Mouse (Mus musculus): ENCODE measurements at regions not wholly inside any gene's neighbourhood (a gene's known extent, or its start where the extent isn't known, plus 50 kb on each side); places are given as distances from the start of the nearest gene placed in this dataset.

DNA sequence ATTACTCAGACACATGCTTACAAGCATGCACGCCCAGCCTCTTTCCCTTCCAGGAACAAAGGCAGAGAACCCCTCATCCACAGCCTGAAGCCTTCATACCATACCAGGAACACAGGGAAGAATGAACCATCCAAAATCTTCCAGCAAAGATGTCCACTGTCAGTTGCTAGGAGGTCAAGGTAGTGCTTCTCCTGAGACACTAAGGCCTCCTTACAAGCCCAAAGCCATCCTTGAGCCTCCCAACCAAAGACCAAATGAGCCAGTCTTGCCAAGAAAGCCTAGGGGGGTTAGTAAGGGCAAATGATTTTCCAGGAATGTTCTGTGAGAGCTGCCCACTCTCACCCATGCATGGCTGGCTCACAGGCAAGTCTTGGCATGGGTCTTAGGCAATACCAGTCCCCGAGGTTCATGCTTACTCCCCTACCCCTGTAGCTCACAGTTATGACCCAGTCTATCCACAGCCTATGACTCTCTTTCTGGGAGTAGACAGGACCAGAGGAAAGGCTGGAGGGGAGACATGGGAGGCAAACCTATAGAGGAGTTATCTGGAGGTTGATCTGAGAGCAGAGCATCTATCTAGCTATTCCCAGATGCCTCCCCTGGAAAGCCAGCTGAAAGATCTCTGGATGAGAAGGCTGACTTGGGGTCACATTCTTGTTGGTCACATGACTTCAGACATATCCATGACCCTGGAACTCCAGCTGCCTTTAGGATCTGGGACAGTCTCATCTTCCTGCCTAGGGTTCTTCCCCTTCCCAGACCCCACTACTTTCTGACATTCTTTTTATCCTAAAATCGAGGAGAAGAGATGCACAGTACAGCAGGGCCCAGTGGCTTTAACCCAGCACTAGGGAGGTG is 112.4 kb downstream of the Zfp36l2 start:
- in situ Hi-C loops (cut with MboI; ENCODE audit: low sequenced_read_pairs): no loop called here

GRCm38 (mm10) chr17:84074000-84074782 is 113.6 kb downstream of the Zfp36l2 start:
- in situ Hi-C loops (cut with MboI; ENCODE audit: low sequenced_read_pairs): no loop called here

DNA sequence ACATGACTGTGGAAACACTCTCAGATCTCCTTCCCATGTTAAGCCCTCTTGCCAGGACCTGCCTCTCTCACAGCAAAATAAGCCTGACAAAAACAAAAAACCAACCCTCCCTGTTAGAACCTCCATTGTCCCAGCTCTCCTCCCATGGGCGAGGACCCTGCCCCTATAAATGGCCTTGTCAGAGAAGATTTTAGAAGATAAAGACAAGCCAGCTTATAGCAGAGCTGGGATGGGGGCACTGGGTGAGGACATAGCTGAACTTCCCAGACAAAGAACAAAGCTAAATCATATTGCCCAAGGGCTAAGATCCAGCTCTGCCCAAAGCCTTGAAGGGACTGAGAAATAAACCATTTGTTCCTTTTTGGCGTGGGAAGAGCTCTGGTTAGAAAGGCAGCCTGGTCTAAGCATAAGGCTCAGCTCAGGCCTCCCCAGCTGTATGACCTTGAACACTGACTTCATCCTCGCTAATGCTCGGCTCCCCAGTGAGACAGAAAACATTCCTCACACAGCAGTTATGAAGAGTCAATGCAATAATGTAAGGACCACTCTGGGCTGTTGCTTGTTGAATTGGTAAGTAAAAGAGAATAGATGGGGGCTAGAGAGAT is 115.2 kb downstream of the Zfp36l2 start:
- in situ Hi-C loops (cut with MboI; ENCODE audit: low sequenced_read_pairs): no loop called here

- in situ Hi-C loops (cut with MboI; ENCODE audit: low sequenced_read_pairs): no loop called here
Measured at GRCm38 (mm10) chr17:84071855-84072254, 115.9 kb downstream of the Zfp36l2 start.

DNA sequence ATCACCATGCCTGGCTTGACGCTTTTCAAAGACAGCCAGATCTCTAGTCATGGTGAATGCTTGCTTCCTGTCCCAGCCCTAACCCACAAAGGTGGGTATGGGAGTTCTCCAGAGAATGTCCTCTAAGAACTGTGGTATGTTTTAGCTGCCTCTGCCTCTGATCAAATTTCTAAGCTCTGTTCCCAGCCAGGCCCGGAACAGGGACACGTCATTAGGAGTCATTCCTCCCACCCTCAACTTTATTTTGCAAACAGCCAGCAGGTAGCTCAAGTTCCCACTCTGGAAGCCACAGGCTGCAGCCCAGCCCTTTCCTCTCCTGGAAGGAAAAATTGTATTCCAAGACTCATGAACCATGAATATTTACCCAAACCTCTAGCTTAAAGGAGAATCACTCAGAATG is 117.2 kb downstream of the Zfp36l2 start:
- in situ Hi-C loops (cut with MboI; ENCODE audit: low sequenced_read_pairs): no loop called here

DNA sequence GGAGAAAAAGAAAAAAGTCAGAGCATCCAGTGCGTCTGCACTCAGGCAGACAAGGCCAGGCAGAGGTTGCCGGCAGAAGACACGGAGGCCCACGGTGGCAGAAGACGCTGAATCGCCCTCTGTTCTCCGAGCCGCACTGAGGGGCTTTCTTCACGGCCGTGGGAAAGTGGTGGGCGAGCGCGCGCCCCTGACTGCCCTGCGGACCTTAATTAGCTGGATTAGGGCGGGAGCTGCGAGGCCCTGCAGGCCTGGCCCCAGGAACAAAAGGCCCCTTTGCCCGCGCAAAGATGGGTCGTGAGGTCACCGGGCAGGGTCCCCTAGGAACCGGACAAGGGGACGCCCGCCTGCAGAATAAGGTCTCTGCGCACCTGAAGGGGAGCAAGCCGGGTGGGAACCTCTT is 120.6 kb downstream of the Zfp36l2 start:
- in situ Hi-C loops (cut with MboI; ENCODE audit: low sequenced_read_pairs): no loop called here

DNA sequence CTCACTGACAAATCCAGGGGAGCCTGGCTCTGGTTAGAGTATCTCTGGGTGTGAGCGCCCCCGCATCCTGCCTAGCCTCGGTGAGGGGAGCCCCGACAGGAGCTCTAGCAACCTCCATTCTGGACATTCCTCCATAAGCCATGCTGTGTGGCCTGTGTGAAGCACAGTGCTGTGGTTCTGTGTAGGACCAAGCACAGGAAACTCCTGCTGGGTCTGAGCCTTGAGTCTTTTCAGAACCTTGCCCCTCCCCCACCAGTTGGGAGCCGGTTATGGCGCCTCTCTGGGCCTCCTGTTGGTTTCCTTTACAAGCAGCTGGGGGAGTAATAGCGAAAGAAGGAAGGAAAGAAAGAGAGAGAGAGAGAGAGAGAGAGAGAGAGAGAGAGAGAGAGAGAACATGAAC is 124.0 kb downstream of the Zfp36l2 start:
- in situ Hi-C loops (cut with MboI; ENCODE audit: low sequenced_read_pairs): no loop called here

DNA sequence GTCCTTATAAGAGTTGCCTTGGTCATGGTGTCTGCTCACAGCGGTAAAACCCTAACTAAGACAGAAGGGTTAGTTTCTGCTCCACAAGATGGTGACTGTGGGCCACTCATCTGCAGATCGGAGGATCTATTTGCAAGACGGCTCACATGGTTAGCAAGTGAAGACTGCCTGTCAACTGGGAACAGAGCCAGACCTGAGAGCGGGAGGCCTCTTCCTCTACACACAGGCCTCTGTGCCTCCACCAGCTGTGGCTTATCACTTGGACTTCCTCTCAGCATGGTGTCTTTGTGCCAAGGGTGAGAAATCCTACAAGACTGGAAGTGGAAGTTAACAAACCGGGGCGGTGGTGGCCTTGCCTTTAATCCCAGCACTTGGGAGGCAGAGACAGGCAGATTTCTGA is 126.1 kb downstream of the Zfp36l2 start:
- in situ Hi-C loops (cut with MboI; ENCODE audit: low sequenced_read_pairs): no loop called here

DNA sequence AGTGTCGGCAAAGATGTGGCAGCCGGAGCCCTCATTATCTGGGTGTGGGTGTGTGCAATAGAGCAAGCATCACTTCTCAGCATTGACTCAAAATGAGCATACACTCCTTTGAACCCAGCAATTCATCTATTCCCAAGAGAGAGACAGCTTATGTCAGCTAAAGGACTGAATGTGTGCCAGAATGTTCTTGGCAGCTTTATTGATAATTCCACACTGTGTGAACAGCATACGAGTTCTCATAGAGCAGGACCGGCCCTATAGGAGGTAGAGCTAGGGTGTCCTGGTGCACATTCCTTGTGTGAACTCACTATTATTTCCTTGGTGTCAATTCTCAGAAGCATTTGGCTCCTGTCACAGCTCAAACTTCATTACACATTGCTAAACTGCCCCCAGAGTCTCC is 131.3 kb downstream of the Zfp36l2 start:
- in situ Hi-C loops (cut with MboI; ENCODE audit: low sequenced_read_pairs): no loop called here

DNA sequence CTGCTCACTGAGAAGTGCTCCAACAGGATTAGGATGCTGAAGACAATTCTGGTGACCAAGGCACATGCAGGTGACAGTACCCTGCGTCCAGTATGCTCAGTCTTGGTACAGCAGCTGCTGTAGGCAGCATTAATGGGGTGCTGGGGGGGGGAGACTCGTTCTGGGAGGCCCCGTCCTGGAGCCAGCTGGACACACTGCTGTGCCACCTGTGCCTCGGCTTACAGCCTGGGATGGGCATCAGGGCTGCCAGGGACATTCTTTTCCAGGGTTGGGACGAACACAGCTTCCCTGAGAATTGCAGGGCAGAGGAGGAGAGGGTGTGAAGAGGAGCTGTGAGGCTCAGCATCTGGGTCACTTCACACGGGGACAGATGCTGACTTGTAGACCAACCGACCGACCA is 135.3 kb downstream of the Zfp36l2 start:
- in situ Hi-C loops (cut with MboI; ENCODE audit: low sequenced_read_pairs): no loop called here

- in situ Hi-C loops (cut with MboI; ENCODE audit: low sequenced_read_pairs): no loop called here
Measured at GRCm38 (mm10) chr17:84051212-84051611, 136.5 kb downstream of the Zfp36l2 start.

DNA sequence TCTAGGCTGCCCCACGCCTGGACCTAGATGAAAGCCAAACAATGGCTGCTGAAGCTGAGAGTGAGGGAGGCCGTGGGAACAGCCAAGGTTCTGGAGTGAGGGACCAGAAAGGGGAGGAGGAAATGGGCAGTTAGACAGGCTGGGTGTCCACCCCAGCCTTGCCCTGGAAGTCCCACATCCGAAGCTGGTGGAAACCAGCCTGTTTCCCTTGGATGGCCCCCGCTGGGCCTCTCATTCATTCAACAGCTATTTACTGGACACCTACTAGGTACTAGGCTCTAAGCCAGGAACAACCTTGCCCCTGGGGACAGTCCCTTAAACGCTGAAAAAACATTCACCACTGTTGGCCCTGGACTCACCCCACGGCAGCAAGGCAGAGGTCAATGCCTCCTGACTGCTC is 139.2 kb downstream of the Zfp36l2 start:
- in situ Hi-C loops (cut with MboI; ENCODE audit: low sequenced_read_pairs): no loop called here

- in situ Hi-C loops (cut with MboI; ENCODE audit: low sequenced_read_pairs): no loop called here
Measured at GRCm38 (mm10) chr17:84047520-84047919, 140.2 kb downstream of the Zfp36l2 start.

DNA sequence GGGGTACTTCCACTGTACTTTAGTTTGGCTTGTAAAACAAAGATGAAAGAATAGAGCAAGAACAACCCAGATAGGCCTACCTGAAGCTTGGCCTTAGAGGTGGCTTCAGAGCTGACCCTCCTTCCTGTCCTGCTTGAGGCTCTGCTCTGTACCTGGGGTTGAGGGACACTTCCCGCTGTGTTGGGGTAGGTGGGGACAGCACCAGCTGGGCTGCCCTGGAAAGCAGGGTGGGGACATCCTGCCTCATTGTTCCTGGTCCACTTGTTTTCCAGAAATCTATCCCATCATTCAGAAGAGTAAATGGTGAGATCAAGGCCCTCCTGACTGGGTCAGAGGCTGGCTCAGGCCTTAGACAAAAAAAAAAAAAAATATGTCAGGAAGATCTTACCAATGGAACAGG is 141.9 kb downstream of the Zfp36l2 start:
- in situ Hi-C loops (cut with MboI; ENCODE audit: low sequenced_read_pairs): no loop called here

- in situ Hi-C loops (cut with MboI; ENCODE audit: low sequenced_read_pairs): no loop called here
Measured at GRCm38 (mm10) chr17:84044472-84044936, 143.2 kb downstream of the Zfp36l2 start.

- in situ Hi-C loops (cut with MboI; ENCODE audit: low sequenced_read_pairs): no loop called here
Measured at GRCm38 (mm10) chr17:84043102-84043501, 144.6 kb downstream of the Zfp36l2 start.

GRCm38 (mm10) chr17:84039444-84039843 is 148.3 kb downstream of the Zfp36l2 start:
- in situ Hi-C loops (cut with MboI; ENCODE audit: low sequenced_read_pairs): loop anchor here (10.0 kb wide), 1 partner anchor 155 kb away; no protein-coding TSS in a partner anchor

DNA sequence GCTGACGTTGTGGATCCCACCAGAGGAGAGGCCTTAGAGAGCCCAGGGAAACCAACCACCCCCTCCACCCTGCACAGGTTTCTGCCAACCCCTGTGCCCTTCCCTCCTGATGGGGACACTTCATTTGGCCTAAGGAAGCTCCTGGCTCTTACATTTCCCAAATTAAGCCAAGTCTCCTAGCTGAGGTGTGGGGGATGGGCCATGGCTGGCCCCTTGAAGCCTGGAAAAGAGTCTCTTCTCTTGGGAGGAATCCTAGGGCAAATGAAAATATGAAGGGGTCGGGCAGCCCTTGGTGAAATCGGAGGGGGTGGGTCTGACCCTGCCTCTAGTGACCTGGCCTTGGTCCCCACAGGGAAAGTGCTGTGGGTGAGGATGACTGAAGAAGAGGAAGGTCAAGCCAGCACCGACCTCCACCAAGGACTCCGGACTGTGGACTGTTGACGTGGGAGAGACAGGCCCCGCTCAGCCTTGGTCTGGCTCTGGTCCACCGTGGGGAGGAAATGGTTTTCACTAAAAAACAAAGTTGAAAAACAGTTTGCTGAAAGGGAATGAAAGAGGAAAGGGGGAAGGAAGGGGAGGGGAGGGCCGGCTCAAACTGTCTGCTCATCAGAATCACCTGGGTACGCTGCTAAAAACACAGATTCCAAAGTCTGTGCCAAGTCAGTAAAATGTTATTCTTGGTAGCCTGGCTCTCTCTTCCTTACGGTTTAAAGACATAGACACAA is 150.0 kb downstream of the Zfp36l2 start:
- in situ Hi-C loops (cut with MboI; ENCODE audit: low sequenced_read_pairs): loop anchor here (10.0 kb wide), 1 partner anchor 157 kb away; no protein-coding TSS in a partner anchor

- in situ Hi-C loops (cut with MboI; ENCODE audit: low sequenced_read_pairs): loop anchor here (10.0 kb wide), 1 partner anchor 159 kb away; no protein-coding TSS in a partner anchor
Measured at GRCm38 (mm10) chr17:84036056-84036455, 151.7 kb downstream of the Zfp36l2 start.

DNA sequence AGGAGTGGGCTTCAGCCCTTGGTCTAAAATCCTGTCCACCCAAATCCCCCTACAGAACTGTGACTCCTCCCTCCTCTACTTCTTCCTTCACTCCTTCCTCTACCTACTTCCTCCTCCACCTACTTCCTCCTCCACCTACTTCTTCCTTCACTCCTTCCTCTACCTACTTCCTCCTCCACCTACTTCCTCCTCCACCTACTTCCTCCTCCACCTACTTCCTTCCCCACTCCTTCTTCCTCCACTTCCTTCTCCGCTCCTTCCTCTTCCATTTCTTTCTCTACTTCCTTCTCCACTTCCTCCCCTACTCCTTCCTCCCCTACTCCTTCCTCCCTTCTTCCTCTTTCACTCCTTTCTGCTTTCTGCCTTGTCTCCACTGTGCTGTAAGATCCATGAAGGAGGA is 152.9 kb downstream of the Zfp36l2 start:
- in situ Hi-C loops (cut with MboI; ENCODE audit: low sequenced_read_pairs): loop anchor here (10.0 kb wide), 1 partner anchor 160 kb away; no protein-coding TSS in a partner anchor

- in situ Hi-C loops (cut with MboI; ENCODE audit: low sequenced_read_pairs): loop anchor here (10.0 kb wide), 1 partner anchor 162 kb away; no protein-coding TSS in a partner anchor
Measured at GRCm38 (mm10) chr17:84032441-84032840, 155.3 kb downstream of the Zfp36l2 start.

Data from CH12F3 (cell line).